Mouse (Mus musculus) adrenal gland, postnatal 14 days (tissue): Measurements from ENCODE around the gene Ywhaq. TPM values are rescaled to one million over a fixed set of nuclear protein-coding genes. Genes with fewer than 3 reads are reported as not detected.
A peak's percentile ranks its signal among the peaks of the same experiment; 100 is the strongest.

ENCODE experiments used
- DNase-seq: peaks from one replicate; pipeline ENCODE4 v3.0.0; 2021; ENCODE audit warnings: mixed read lengths
- long read RNA-seq, 2 experiments: library from polyadenylated mRNA; stranded (forward); transcript quantifications; one replicate each; pipeline ENCODE4 v2.0.0; 2021
- total RNA-seq: library from RNA; stranded (reverse); gene quantifications from 2 replicates; pipeline ENCODE4 v1.2.3, GENCODE M21; 2021

Ywhaq gene
- 257 and 263 TPM in 2 replicates for total RNA-seq
- long read RNA-seq, experiment 1, transcript Ywhaq-202 (6 exons, 2,197 nt): major isoform, 392 of 757 reads
- long read RNA-seq, experiment 1, transcript Ywhaq-201 (5 exons, 2,110 nt): minor isoform, 117 of 757 reads
- long read RNA-seq, experiment 1, partial matches to known transcripts: 1 of 757 reads
- long read RNA-seq, experiment 1, other reads (novel, unspliced or antisense): 245 of 757 reads
- long read RNA-seq, experiment 2, transcript Ywhaq-202 (6 exons, 2,197 nt): major isoform, 297 of 691 reads
- long read RNA-seq, experiment 2, transcript Ywhaq-201 (5 exons, 2,110 nt): minor isoform, 93 of 691 reads
- long read RNA-seq, experiment 2, partial matches to known transcripts: 3 of 691 reads
- long read RNA-seq, experiment 2, other reads (novel, unspliced or antisense): 298 of 691 reads

GRCm38 (mm10) chr12:21417100-21418070, at the start of gene Ywhaq:
Ywhaq (minus strand) TSS chr12:21417637.
- peak; percentile 98 for DNase-seq

GRCm38 (mm10) chr12:21463448-21463891, 46.0 kb upstream of the Ywhaq start:
- DNase-seq: peak; percentile 27

GRCm38 (mm10) chr12:21462658-21463057, 45.2 kb upstream of the Ywhaq start:
- DNase-seq: no peak

GRCm38 (mm10) chr12:21459681-21460080, 42.2 kb upstream of the Ywhaq start:
- no peak for DNase-seq

- no peak for DNase-seq
Measured at GRCm38 (mm10) chr12:21456021-21456420, 38.6 kb upstream of the Ywhaq start.

- DNase-seq: peak; percentile 63
Measured at GRCm38 (mm10) chr12:21451752-21452151, 34.3 kb upstream of the Ywhaq start.

GRCm38 (mm10) chr12:21451351-21451750, 33.9 kb upstream of the Ywhaq start:
- no peak for DNase-seq

GRCm38 (mm10) chr12:21443783-21444182, 26.3 kb upstream of the Ywhaq start:
- no peak for DNase-seq

GRCm38 (mm10) chr12:21441870-21442269, 24.4 kb upstream of the Ywhaq start:
- DNase-seq: no peak

- no peak for DNase-seq
Measured at GRCm38 (mm10) chr12:21439428-21439827, 22.0 kb upstream of the Ywhaq start.

- DNase-seq: peak; percentile 41
Measured at GRCm38 (mm10) chr12:21438750-21439394, 21.4 kb upstream of the Ywhaq start.

- DNase-seq: no peak
Measured at GRCm38 (mm10) chr12:21438294-21438693, 20.9 kb upstream of the Ywhaq start.

GRCm38 (mm10) chr12:21431950-21432349, 14.5 kb upstream of the Ywhaq start:
- no peak for DNase-seq

GRCm38 (mm10) chr12:21431039-21431438, 13.6 kb upstream of the Ywhaq start:
- DNase-seq: no peak

- DNase-seq: no peak
Measured at GRCm38 (mm10) chr12:21430140-21430539, 12.7 kb upstream of the Ywhaq start.

GRCm38 (mm10) chr12:21429021-21429420, 11.6 kb upstream of the Ywhaq start:
- no peak for DNase-seq

- peak; percentile 60 for DNase-seq
Measured at GRCm38 (mm10) chr12:21426065-21426940, 8.9 kb upstream of the Ywhaq start.

GRCm38 (mm10) chr12:21424683-21425082, 7.2 kb upstream of the Ywhaq start:
- DNase-seq: no peak

GRCm38 (mm10) chr12:21418621-21419131, 1.2 kb upstream of the Ywhaq start:
- DNase-seq: peak; percentile 36

GRCm38 (mm10) chr12:21418083-21418482, 646 bp upstream of the Ywhaq start:
- DNase-seq: no peak

GRCm38 (mm10) chr12:21416506-21416905, 931 bp downstream of the Ywhaq start:
- peak; percentile 50 for DNase-seq
